Mouse (Mus musculus) yolk sac, embryonic 10.5 days (tissue): Measurements from ENCODE around the gene Notch2.
A peak's percentile ranks its signal among the peaks of the same experiment; 100 is the strongest.

Experiments
- DNase-seq: peaks from one replicate; pipeline ENCODE4 v3.0.0-alpha.2; 2017; ENCODE audit warnings: low spot score

The Notch2 gene

DNA sequence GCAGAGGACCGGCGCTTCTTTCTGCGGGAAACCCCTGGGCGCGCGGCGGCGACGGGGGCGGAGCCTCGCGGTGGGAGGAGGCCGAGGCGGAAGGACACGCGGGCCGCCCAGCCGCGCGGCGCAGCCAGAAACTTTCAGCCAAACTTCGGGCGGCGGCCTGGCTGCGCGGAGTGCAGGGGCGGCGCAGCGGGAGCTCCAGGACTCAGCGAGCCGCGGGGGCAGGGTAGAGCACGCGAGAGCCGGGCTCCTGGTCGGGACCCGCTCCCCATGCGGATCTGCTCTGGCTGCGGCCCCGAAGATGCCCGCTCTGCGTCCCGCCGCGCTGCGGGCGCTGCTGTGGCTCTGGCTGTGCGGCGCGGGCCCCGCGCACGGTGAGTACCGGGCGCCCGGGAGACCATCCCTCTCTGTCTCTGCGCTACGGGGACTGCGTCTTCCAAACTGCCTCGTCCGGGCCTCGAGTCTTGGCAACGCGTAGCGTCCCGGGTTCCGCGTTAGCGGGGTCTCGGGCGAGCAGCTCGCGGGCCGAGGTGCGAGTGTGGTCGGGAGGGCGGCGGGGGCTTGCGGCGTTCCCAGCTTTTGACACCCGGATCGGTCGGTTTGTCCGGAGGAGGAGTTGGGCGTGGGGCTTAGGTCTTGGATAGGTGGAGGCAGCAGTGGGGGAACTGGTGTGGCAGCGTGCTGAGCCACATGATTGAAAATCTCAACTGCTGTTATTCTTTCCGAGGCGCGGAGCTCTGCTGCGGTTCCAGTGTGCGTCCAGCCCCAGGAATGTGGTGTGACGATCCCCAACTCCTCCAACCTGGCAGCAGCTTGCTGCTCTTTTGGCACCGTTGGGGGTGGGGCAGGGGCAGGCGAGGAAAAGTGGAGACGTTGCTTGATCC, at the start of gene Notch2:
Gene Notch2, plus strand, starts transcription at position 127 of the 881 bp plus-strand sequence.
- peak; percentile 93 for DNase-seq

DNA sequence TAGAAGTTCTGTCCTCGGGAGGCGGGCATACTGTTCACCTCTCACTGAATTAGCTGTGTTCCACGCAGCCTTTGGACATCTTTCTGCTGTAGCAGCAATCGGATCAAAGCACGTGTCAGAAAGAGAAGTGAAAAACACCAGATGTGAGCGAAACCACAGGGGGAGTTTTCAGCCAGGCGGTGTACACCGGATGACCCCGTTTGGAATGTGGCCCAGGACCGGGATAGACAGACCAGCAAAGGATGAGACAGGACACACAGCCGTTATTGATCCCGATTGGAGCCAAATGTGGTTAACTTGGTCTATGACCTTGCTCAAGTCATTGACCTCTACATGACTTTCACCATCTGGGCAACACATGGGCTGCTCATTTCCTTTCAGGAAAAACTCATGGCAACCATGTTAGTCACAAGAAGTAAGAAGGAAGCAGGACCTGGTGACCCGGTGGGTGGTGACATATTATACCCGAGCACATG, 48.4 kb upstream of the Notch2 start:
- peak; percentile 39 for DNase-seq

DNA sequence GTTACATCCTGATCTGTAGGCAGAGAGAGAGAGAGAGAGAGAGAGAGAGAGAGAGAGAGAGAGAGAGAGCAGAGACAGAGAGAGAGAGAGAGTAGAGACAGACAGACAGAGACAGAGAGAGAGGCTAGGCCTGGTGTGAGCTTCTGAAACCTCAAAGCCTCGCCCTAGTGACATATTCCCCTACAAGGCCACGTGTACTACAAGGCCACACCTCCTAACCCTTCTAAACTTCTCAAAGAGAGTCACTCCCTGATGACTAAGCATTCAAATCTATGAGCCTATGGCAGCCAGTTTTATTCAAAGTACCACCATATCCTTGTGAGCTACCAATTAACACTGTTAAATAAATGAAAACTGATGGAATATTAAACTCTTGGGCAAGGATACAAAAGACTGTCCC, 45.7 kb upstream of the Notch2 start:
- DNase-seq = no peak

- no peak for DNase-seq
These were observed 45.1 kb upstream of the Notch2 start for GRCm38 (mm10) chr3:97968191-97968590.

GRCm38 (mm10) chr3:97969019-97969418, 44.3 kb upstream of the Notch2 start:
- no peak for DNase-seq

DNA sequence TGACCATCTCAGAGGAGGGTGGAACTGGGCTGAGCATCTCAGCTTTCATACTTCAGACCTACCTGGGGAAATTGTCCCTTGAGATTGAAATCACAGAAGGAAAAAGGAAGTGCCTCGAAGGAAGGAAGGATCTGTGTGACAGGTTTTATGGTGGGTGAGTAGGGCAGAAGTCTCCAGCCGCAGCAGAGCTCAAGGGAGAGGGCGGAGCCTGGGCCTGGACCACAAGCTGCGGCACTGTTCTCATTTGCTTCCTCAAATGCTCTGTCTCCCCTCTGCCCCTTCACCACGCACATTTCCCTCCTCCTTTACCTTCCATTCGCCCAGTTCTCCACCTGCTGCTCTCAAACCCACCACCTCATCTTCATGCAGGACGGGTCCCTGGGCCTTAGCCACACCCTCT, 42.2 kb upstream of the Notch2 start:
- DNase-seq = no peak

- no peak for DNase-seq
These were observed 41.1 kb upstream of the Notch2 start for GRCm38 (mm10) chr3:97972200-97972599.

DNA sequence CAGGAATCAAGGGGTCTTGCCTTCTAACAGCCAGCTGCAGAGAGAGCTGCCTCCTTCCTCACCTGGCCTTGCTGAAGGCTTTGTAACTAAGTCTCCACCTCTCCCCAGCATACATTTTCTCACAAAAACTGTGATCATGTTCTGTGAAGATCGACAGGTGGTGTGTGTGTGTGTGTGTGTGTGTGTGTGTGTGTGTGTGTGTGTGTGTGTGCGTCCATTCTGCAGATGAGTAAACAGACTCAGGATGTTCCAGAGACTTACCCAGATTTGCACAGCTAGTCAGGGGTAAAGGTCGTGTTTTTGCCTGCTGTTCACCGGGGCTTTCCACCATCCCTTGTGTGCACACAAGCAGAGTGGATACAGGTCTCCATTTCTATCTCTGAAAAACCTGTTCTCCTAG, 40.6 kb upstream of the Notch2 start:
- DNase-seq = peak; percentile 45

DNA sequence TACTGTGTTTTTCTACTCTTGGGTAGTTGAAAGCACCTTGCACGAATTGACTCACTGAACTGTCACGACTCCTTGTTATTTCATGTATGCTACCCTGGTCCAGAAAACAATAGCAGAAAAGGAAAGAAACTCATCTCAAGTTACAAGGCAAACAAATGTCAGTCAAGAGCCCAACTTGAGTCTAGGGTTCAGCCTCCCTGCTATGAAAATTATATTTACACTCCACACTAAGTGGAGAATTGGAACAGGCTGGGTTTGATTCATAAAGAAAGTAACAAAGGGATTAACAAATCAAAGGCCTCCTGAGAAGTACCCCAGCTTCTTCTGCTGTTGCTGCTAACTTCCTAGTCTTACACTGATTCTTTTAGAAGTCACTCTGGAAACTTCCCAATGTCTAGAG, 40.0 kb upstream of the Notch2 start:
- DNase-seq = no peak

DNA sequence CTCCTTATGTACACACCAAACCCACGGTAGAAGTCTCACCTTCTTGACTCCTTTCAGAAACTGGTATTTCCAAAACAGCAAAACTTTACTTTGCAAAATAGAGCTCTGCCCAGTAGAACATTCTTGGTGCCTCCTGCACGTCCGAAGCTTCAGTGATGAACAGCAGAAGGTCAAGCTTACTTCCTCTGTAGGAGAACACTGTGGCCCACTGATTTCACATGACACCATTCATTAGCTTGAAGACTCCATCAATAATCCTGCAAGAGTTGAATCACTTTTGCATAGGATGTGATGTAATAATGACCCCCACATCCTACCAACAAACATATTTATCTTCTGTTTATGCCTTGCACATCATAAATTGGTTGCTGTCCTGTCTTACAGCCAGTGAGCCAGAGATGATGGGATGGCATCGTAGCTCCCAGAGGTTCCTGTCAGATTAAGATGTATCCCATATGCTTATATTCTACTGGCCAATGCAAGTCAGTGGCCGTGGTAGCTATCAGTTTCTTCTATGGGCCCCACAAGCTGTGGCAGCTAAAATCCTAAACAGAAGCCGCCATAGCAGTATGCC, 39.0 kb upstream of the Notch2 start:
- no peak for DNase-seq

GRCm38 (mm10) chr3:97976706-97977105, 36.6 kb upstream of the Notch2 start:
- DNase-seq = no peak

DNA sequence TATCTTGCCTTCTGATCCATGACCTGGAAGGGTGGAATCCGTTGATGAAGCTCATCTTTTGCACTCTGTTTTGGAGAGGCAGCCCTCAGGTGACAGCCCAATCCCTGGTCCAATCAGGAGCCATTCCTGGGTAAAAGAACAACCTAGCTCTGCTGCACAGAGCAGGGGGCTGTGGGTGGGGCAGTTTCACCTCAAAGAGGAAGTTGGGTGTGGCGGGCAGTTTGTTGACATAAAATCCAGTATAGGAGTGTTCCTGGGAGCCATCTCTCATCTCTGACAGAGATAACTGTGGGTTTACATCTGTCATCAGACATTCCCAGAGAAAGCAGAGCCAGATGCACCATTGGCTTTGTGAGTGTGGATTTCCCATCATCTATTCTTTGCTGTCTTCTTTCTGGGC, 34.6 kb upstream of the Notch2 start:
- no peak for DNase-seq

DNA sequence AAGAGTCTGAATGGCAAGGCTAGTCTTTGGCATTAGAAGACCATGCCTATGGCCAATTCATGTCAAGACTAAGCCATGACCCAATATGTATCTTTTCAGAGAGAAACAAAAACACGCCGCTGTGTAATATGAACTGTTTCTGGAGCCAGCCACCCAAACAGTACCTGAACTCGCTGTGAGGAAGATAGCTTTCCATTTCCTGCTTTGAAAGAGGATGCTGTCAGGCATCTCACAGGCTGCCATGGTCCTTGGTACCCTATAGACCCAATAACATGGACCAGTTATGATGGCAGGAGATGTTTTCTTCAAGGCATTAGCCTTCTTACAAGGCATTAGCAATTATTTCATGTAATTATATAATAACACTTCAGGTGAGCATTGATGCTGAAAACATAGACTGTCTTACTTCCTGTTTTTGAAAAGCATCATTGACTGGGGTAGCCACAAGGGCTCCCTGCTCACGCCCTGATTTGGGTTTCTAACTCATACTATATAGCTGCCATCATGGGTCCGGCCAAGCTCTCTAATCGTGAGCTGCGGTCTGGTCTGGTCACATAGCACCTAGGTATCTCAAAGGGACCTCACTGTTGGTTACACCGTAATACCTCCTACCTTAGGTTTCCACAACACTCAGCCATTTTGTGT, 32.5 kb upstream of the Notch2 start:
- no peak for DNase-seq

GRCm38 (mm10) chr3:97981376-97981906, 31.9 kb upstream of the Notch2 start:
- DNase-seq = no peak

GRCm38 (mm10) chr3:97984870-97985506, 28.3 kb upstream of the Notch2 start:
- DNase-seq = no peak

GRCm38 (mm10) chr3:97985691-97986090, 27.6 kb upstream of the Notch2 start:
- DNase-seq = no peak

DNA sequence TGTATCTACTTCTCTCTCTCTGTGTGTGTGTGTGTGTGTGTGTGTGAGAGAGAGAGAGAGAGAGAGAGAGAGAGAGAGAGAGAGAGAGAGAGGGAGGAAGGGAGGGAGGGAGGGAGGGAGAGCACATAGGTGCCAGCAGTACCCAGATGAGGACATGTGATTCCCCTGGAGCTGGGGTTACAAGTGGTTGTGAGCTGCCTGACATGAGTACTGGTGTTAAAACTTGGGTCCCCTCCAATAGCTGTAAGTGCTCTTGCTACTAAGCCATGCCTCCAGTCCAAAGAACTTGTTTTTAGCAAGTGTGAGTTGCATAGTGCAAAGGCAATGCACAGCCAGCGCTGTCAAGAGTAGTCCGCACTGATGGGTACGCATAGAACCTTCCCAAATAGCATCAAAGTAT, 26.2 kb upstream of the Notch2 start:
- DNase-seq = no peak

GRCm38 (mm10) chr3:97988756-97989155, 24.6 kb upstream of the Notch2 start:
- DNase-seq = no peak

DNA sequence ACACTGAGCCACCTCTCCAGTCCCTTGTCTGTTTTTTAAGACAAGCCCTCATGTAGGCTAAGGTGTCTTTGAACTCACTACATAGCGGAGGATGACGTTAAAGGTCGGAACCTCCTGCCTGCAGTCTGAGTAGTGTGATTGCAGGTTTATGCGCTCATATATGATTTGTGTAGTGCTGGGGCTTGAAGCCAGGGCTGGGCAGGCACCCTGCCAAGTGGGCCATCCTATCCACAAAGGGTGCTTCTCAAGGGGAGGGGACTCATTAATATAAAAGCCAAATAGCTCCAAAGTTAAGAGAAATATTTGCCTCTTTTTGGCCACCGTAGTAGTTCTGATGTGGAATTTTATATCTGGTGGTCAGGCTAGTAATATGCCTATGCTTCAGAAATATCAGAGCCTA, 22.8 kb upstream of the Notch2 start:
- no peak for DNase-seq

- no peak for DNase-seq
These were observed 21.0 kb upstream of the Notch2 start for GRCm38 (mm10) chr3:97992289-97992688.

DNA sequence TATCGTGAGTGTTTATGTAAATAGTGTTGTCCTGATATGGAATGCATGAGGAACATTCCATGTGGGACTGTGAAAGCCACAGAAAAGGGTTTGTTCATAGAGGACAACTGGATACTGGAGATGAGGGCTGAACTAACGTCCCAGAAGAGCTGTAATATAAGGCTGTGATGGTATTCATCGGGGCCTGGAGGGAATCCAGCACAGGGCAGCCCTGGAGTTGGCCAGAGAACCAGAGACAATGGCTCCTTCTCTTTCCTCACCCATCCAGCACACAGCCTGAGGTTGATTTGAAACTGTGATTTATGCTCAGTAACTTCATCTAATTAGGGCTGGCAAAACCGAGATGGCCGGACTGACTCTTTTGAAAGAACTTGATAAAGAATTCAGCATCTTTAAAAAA, 20.1 kb upstream of the Notch2 start:
- no peak for DNase-seq

- no peak for DNase-seq
These were observed 19.3 kb upstream of the Notch2 start for GRCm38 (mm10) chr3:97993920-97994545.
